Mouse (Mus musculus) adrenal gland, postnatal 4 days (tissue): ENCODE measurements around the gene Decr2. TPM values are rescaled to one million over a fixed set of nuclear protein-coding genes. Genes with fewer than 3 reads are reported as not detected.
A peak's percentile ranks its signal among the peaks of the same experiment; 100 is the strongest.
"Not testable (repeated sequence)": the region's sequence is repeated elsewhere in the genome, so short reads cannot be mapped to it uniquely, and the experiment has no call there.

Experiments used
- DNase-seq, 2 experiments: peaks; one replicate each; pipeline ENCODE4 v3.0.0; 2021 to 2022; ENCODE audit warnings: low spot score in 2 of 2, mixed read lengths in 2 of 2
- total RNA-seq, 2 experiments: library from RNA; stranded (reverse); gene quantifications; 2 replicates each; pipeline ENCODE4 v1.2.3; 2021

Decr2 gene
- total RNA-seq, 2 experiments from 2014 or later = 22.7 to 33.3 TPM

DNA sequence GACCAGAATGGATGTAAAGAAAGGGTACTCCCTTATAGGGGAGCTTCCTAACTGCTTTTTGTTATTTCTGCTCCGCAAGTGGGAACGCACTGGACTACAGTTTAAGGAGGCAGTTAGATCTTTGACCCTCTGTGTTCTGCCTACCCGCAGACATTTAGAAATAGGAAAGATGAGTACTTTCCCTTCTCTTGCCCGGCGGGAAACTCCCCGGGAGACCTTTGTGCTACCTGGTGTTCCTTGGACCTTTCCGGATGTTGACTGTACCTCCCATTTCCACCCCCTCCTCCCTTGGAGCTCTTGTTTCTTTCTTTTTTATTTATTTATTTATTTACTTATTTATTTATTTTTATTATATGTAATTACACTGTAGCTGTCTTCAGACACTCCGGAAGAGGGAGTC, 23.9 kb upstream of the Decr2 start:
- DNase-seq = no peak

DNA sequence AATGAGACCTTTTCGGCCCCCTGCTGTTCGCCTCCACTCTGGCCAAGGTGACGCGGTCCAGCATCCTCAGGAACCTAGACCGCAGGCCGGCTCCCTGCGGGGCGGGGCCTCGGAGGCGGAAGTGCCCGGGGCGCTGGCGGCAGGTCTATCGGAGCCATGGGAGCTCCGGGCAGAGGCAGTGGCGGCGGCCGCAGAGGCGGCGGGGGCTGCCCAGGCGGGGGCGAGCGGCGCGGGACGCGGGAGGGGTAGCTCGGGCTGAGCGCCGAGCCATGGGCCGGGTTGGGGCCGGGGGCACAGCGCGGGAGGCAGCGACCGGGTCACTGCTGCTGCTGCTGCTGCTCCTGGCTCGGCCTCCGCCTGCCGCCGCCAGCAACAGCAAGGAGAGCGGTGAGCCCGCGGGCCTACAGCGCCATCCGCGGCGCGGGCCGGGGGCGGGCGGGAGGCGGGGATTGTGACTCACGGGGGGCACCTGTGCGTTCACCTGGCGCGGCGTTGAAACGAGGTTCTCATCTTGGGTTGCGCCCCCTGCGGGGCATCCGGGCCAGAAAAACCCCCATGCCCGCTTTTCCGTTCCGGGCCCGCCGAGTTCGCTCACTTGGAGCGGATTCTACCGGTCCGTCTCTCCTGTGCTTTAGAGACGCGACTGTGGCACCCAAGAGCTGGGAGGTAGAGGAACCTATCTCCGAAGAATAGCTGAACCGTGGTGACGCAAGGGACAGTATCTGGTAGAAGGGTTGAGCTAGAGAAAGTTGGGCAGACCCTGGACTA, 23.2 kb upstream of the Decr2 start, which contains the start of gene Tmem8:
Gene Tmem8 (plus strand): TSS at position 119 of the 768 bp plus-strand sequence.
- peak; percentile 43 to 52 for DNase-seq

DNA sequence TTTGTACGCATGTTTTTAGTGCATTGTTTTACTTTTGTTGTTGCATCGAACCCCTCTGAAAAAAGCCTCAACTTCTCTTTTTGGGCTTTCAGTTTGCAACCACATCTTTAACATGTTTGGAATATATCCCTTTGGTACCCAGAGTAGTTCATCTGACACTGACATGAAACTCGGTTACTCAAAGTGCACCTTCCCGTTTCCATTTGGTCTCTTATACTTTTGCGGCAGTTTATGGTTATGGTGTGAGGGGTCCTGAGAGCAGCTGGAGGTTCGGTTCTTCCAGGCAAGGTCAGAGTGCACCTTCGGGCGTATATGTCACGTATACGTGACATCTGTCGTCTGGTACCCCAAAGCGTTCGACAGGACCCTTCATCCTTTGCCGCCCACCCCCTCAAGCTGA, 22.6 kb upstream of the Decr2 start:
- DNase-seq = no peak

GRCm38 (mm10) chr17:26111722-26112121, 21.6 kb upstream of the Decr2 start:
- no peak for DNase-seq

- DNase-seq = no peak
Observed at GRCm38 (mm10) chr17:26111024-26111423, 20.9 kb upstream of the Decr2 start.

DNA sequence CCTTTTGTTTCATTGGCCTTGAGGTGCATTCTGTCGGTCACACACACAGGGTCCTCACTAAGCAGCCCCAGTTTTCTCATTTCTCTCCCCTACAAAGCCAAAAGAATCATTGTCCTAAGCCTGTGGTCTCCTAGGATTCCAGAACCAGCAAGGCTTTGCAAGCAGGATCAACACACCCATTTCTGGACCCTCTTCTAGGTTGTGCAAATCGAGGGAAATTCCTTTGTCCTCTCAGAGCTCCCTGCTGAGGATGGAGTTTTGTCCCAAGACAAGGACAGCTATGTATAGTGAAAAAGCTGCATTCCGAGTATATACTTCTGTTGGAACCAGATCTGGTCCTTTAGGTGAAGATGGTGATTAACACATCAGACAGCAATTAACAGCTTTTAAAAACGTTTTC, 20.0 kb upstream of the Decr2 start:
- no peak for DNase-seq

GRCm38 (mm10) chr17:26105619-26106018, 15.5 kb upstream of the Decr2 start:
- no peak for DNase-seq

GRCm38 (mm10) chr17:26101478-26101877, 11.3 kb upstream of the Decr2 start:
- no peak for DNase-seq

- DNase-seq = no peak
Observed at GRCm38 (mm10) chr17:26100166-26100565, 10.0 kb upstream of the Decr2 start.

GRCm38 (mm10) chr17:26099316-26099715, 9.2 kb upstream of the Decr2 start:
- DNase-seq = not testable (repeated sequence)

GRCm38 (mm10) chr17:26098461-26098860, 8.3 kb upstream of the Decr2 start:
- DNase-seq = no peak

DNA sequence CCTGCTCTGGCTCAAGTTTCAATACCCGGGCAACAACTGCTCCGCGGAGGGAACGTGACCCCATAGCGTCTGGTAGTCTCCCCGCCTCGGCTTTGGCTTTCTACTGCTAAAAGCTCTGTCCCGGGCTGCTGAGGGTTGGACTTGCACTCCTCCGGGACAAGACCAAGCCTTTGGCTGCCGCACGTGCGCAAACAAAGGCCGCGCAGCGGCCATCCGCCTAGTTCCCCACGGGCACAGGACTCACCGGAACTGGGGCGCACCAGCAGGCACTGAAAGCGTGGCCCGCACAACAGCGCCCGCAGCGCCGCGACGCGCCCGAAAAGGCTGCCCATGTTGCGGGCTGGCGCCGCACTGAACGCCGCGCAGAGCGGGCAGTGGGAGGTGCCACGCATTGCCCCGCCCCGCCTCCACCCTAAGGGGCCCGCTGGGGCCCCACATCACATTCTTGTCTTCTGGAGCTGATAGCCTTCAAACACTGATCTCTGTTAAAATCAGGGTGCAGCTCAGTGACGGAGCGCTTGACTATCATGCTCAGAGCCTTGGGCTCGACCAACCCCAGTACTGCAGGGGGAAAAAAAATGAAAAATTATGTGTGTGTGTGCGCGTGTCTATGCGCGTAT, 5.1 kb upstream of the Decr2 start, which contains the start of gene Nme4:
Gene Nme4 (minus strand): TSS at position 482 of the 620 bp plus-strand sequence.
- no peak for DNase-seq

- DNase-seq = no peak
Observed at GRCm38 (mm10) chr17:26094531-26095110, 4.5 kb upstream of the Decr2 start.

DNA sequence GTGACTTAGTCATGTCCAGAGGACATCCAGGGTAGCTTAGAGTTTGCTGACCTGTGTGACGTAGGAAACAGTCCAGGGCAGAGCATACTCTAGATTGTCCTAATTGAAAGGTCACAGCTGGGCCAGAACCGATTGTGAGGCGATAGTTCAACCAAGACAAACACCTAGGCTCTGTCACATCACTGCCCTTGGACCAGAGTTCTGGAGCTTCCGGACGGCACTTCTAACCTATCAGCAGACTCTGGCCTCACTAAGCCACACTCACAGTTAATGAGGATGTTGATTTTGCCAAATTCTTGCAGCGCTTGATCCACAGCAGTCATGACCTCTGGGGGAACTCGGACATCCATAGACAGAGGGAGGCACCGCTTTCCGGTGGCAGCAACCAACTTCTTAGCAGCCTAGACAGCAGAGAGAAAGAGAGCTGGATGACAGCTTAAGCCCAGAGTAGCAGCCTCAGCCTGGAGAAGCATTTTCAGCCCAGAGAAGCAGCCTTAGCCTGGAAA, 3.0 kb downstream of the Decr2 start:
- DNase-seq = no peak

DNA sequence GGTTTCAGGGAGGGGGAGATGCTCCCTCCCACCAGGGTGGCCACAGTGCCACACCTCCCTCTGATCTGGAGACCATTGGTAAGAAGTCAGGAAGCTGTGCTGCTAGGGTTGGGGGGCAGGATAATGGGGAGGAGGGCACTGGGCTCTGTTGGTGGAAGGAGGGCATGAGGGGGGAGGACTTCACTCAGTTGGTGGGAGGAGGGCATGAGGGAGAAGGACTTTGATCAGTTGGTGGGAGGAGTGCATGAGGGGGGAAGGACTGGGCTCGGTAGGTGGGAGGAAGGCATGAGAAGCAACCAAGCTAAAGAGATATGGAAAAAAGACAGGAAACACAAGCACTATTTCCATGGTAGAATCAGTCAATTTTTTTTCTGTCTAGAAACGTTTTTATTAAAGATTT, 9.3 kb downstream of the Decr2 start:
- DNase-seq = no peak

GRCm38 (mm10) chr17:26078851-26079250, 11.3 kb downstream of the Decr2 start:
- no peak for DNase-seq

GRCm38 (mm10) chr17:26075246-26075645, 14.9 kb downstream of the Decr2 start:
- no peak for DNase-seq

- DNase-seq = no peak
Observed at GRCm38 (mm10) chr17:26070136-26070535, 20.0 kb downstream of the Decr2 start.

- DNase-seq = peak in 1 of 2 experiments; percentile 71
Observed at GRCm38 (mm10) chr17:26068831-26069739, 21.1 kb downstream of the Decr2 start, which contains the start of gene Rab11fip3. Gene Rab11fip3, minus strand, starts transcription at chr17:26069555.

GRCm38 (mm10) chr17:26068024-26068830, 21.9 kb downstream of the Decr2 start:
- DNase-seq = no peak
